Mouse (Mus musculus) lung, adult 18-20 months (tissue): Measurements from ENCODE around the gene Ino80.
"Not testable (repeated sequence)": the region's sequence is repeated elsewhere in the genome, so short reads cannot be mapped to it uniquely, and the experiment has no call there.

Experiments
- DNase-seq, 2 experiments: peaks; one replicate each; pipeline ENCODE4 v3.0.0; 2022; ENCODE audit warnings: mixed read lengths in 2 of 2

Ino80 gene

DNA sequence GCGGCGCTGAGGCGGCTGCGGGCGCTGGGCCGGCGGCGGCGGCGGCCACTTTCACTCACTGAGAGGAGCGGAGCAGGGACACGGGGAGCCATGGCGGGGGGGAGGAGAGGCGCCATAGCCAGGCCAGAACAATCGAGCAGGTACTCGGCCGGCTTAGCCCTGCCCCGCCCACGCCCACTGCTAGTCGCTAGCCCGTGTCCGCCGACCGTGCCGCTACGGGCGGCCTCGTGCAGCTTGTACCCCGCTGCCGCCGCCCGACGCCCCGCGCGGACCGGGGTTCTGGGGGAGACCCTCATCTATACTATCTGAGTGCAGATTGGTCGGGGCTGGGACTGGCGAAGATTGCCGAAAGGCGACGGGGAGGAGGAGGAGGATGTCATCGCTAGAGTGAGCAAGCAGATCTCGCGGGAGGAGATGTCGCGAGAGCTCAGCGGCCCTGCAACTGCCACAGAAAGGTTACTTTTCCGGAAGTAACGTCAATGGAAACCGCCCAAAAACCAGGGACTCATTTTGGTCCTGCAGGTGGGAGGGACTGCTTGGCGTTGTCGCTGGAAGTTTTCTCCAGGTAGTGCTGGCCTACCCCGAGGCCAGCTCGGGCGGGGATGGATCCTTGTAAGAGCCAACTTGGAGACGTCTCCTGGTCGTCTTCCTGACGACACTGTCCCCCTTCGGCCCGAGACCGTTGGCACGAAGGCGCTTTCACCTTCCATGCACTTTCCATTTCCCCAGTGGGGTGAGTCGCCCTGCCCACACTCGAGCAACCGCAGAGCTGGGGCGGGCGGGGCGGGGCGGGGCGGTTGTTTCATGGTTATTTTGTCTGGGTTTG lies at the start of gene Ino80:
Gene Ino80 (minus strand): TSS at position 117 of the 826 bp plus-strand sequence.
- peak; percentile 99 for DNase-seq

DNA sequence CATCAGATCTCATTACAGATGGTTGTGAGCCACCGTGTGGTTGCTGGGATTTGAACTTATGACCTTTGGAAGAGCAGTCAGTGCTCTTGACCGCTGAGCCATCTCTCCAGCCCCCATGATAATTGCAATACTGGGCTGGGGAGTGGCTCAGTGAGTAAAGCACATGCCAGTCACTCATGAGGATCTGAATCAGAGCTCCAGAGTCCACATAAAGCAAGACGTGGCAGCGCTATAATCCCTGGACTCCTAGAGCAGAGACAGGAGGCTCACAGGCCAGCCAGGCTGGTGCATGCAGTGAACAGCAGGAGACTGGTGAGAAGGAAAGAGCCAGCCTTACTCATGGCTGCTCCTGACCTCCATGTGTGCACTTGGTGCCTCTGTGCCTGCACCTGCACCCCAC lies 47.9 kb upstream of the Ino80 start:
- DNase-seq = no peak

DNA sequence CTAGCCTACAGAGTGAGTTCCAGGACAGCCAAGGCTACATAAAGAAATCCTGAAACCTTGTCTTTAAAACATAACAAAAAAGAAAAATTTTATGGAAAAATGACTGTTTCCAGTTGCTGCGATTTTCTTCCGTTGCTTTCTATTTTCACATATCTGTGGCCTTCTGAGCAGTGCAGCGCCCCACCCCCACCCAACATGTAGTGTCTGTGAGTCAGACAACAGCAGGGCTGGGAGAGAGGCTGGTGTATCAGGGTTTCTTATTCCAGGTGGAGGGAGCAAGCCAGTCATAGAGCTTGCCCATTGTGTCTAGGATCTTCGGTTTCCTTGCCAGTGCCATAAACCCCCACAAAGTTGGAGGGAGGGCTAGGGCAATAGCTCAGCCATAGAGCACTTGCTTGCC lies 46.3 kb upstream of the Ino80 start:
- no peak for DNase-seq

DNA sequence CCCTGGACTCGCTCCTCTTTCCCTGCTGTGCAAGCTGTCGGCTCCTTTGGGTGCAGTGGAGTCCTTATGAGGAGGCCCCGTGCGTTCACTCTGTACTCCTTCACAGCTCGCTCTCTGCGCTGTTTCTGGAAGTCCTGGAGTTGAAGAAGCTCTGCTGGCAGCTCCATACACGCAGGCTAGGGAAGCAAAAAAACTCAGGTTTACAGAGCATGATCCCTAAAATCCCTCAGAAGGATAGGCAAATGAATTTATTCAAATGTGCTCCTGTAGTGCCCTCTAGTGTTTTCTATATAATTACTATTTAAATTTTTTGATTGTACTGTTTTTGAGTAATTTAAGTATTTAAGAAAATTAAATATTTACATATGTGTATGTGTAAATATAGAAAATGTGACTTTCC lies 43.1 kb upstream of the Ino80 start:
- DNase-seq = no peak

DNA sequence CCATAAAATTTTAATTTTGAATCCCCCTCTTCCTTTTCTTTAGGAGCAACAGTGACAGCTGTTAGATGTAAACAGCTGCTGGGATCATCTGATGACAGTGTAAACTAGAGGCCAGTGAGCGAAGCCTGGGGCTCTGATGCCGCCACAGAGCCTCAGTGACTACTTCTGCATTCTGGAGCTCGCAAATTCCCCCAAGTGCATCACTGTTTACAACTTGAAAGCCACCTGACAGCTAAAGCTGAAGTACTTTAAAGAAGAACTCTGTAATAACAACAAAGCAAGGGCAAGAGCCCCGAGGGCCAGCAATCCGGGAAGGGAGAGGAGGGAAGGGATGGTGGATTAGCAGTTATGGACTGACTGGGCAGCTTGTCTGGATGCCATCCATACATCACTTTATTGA lies 39.3 kb upstream of the Ino80 start:
- DNase-seq = no peak

DNA sequence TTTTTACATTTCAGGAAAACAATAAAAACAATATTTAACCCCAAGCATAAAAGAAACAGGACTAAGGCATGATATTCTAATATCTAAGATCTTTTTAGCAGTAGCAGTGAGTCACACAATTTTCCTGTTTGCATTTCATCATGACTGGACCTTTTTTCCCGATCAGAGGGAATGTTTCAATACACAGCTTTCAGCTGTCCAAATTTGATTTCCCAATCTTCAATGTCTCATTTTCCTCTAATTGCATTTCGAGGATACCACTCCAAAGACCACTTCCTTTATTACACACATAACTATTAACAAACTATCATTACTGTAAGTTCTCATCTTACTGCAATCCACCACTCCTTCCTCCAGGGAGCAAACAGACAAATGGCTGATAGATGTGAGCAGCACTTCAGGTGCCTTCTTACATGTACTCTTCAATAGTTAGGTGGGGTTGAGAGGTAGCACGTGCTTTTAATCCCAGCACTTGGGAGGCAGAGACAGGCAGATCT lies 36.6 kb upstream of the Ino80 start:
- no peak for DNase-seq

DNA sequence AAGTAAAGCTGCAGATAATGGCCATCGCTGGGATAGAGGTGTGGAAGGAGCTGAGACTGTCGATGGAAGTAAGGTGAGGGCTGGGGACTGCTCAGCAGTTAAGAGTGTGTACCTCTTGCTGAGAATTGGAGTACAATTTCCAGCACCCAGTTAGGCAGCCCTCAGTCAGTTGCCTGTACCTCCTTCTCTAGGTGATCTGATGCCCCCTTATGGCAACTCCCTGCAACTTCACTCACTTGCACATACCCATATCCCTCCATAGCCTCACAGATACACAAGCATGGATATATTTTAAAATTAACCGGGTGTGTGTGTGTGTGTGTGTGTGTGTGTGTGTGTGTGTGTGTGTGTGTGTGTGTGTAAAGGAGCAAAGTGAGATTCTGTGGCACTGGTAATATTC lies 34.8 kb upstream of the Ino80 start:
- no peak for DNase-seq

DNA sequence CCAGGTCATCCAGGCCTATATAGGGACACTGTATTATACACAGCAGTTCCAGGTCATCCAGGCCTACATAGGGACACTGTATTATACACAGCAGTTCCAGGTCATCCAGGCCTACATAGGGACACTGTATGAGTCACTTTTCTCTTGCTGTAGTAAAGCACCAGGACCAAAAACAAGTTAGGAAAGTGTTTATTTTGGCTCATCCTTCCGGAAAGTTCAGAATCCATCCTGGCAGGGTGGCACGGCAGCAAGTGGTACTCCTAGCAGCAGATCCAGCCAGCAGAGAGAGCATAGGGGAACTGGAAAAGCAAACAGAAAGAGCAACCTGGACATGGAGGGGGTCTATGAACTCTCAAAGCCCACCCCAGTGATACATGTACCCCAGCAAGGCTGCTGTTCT lies 33.4 kb upstream of the Ino80 start:
- DNase-seq = no peak

DNA sequence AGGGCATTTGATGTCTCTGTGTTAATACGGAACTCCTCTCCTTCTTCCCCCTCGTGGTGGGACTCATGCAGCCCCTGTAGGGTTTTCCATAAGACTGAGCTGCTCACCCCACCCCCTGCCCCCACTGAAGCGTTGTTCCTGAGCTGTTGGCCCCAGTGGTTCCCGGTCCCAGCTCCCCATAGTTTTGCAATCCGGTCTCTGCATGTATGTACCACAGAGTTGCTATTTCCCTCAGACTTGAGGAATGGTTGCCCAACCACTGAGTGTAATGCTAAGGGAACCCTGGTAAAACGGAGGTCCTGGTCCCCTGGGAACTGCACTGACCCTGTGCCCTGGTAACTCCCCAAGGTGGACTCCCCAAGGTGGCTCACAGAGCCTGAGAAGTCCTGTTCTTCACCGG lies 31.0 kb upstream of the Ino80 start:
- not testable (repeated sequence) for DNase-seq

DNA sequence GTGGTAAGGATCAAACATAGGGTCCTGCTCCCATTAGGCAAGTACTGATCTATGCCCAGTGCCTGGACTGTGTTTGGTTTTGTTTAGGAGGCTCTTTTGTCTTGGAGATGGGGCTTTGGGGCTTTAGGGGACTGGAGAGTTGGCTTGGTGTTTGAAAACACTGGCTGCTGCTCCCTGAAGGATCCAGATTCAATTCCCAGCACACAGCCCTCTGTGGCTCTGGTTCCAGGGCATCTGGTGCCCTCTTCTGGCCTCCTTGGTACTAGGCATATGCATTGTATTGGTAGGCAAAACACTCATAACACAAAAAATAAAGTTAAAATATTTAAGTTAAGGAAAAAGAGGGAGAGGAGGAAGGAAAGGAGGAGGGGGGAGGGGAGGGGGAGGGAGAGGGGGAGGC lies 29.6 kb upstream of the Ino80 start:
- no peak for DNase-seq

DNA sequence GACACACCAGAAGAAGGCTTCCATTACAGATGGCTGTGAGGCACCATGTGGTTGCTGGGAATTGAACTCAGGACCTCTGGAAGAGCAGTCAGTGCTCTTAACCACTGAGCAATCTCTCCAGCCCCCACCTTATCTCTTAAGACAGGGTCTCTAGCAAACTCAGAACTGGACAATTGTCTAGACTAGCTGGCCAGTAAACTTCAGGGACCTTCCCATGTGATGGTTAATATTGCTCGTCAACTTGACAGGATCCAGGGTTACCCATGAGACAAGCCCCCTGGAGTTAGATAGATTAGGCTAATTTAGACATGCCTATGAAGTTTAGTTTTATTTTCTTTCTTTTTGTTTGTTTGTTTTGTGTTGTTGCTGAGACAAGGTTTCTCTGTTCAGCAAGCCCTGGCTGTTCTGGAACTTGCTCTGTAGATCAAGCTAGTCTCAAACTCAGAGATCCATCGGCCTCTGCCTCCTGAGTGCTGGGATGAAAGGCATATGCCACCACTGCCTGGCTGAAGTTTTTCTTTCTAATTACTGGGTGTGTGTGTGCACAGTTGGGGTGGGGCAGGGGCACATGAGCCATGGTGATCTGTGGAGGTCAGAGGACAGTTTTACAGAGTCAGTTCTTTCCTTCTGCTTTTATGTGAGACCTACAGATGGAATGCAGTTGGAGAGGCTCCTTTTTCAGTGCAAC lies 23.6 kb upstream of the Ino80 start:
- no peak for DNase-seq

DNA sequence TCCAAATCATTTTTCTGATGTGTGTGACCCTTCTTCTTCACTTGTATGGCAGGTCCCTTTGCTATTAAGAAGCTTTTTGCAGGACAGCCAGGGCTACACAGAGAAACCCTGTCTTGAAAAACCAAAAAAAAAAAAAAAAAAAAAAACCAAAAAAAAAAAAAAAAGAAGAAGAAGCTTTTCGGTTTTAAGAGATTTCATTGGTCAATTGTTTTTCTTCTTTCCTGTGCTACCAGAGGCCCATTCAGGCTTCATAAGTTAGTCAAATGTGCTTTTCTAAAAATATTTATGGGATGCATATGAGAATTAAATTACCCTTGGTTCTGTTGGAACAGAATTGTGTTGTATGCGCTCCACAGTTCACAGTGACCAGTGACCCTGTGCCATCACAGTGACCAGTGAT lies 21.4 kb upstream of the Ino80 start:
- DNase-seq = no peak

DNA sequence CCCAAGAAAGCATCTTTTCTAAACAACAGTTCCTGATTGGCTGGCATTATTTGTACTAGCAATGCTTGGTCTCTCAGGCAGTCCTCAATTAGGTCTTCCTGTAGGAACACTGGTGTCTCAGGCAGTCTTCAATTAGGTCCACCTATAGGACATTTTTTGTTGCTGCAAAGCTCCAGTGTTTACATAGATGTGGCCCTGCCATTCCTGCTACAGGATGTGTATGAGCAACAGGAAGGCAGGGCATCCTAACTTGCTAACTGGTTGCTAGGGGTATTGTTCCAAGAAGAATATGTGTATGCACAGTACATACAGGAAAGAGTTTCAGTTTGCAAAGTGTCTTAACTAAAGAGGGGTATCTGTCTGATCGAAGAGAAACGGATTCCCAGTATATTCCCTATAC lies 18.6 kb upstream of the Ino80 start:
- no peak for DNase-seq

DNA sequence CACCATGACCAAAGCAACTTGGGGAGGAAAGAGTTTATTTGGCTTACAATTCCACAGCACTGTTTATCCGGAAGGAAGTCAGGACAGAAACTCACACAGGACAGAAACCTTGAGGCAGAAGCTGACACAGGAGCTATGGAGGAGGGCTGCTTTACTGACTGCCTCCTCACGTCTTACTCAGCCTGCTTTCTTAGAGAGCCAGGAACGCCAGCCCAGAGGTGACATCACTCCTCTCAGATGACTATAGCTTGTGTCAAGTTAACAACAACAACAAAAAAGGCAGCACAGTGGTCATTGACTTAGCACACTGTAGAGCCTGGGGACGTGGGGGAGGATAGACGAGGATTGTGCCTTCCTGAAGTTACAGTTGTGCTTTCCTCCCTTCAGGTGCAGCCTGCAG lies 14.5 kb upstream of the Ino80 start:
- DNase-seq = no peak

DNA sequence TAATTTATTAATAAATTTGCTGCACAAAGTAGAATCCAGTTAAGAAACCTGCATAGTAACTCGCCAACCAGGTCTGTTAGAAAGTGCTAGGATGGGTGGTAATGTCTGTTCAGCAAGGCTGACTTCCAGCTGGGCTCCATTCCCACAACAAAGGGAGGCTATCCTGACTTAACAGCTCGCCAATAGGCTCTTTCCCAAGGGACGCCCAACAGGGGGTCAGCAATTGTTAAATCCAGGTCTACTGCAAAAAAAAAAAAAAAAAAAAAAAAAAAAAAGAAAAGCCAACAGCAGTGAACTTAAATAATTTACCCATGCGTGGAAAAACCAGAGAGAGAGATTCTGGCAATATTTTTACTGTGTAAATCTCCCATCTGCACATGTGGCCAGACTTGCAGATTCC lies 9.0 kb upstream of the Ino80 start:
- DNase-seq = no peak

DNA sequence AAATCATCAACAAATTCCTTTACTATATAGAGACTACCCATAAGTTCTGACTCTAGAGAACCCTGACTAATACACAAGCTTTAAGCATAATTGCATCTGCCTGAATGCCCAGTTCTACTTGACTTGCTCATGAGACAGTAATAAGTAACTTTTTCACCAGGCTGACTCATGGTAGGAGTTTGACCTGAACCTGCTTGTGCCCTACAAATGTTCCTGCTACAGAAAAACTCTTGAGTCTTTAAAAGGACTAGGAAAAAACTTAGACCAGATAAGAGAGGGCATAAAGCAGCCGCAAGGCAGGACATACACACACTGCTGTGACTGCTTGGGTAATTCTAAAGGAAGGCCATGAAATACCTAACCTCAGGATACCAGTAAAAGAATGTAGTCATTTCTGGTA lies 4.8 kb upstream of the Ino80 start:
- no peak for DNase-seq

DNA sequence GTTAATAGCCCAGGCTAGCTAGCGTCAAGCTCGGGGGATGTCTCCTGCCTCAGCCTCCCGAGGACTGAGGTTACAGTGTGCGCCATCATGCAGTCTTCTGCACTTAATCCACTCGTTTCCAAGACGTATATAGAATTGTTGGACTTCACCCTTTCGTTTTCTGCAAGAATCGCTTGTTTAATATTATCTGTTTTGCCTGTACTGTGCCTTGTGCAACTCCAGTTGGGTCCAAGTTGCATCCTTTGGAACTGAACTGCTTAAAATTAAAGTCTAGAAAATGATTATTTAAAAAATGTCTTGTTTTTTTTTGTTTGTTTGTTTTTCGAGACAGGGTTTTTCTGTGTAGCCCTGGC lies 886 bp upstream of the Ino80 start:
- no peak for DNase-seq

DNA sequence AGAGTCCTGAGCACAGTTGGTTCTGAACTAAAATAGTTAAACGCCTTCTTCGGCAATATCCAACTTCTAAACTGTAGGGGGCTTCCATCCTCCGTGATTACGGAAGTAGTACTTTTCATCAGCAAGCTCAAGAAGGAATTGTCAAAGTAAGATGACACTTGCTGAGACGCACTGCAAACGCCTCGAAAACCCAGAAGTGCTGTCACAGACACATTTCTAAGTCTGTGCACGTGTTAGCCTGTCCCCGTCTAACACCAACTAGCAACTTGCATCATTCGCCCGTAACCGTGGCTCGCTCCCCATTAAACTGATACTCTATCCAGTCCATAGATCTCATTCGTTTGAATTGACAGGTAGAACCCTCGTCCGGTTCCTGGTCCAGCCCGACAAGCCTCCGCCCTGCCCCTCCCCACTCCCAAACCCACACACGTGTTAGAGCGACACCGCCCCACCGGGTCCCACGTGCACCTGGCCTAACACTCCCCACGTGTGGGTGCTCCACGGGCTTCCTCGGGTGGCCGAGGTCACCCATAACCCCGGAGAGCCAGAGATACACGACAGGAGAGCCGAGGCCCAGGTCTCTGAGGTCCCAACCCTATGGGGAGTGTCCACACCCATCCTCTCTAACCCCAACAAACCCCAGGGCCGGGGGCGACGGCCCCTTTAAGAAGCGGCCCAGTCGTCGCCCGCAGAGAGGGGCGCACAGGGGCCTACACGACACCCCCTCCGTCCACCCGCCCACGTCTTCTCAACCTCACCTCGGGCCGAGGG lies 681 bp downstream of the Ino80 start:
- DNase-seq = peak; percentile 84 to 86

DNA sequence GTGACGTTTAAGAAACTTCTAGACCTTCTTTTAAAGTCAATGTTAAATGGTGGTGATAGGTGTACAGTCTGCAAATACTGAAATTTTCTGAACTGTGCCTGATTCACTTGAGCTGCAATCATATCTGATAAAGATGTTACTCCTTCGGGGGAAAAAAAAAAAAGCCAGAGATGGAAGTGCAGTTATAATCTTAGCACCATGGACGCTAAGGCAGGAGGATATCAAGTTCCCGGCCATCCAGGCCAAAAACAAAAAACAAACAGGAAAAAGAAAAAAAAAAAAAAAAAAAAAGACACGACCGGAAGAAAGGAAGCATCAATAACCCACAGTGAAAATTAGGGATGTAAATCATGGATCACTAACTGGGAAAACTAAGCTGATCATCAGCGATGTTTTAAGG lies 1.3 kb downstream of the Ino80 start:
- DNase-seq = no peak

DNA sequence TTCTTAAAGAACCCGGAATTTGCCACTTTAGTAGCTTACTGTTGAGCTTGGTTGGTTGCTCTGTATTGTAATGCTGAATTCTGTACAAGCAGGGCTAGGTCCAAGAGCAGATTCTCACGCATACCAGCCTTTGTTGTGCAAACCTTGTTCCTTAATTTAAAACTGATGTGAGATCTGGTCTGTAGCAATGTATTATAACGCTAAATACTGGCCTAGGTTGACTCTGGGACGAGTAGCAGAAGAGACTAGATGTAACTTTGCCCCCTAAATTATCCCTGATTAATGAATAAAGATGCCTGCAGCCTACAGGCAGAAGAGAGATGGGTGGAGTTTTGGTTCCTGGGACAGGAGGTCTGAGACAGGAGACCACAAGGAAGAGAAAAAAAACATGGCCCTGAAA lies 13.5 kb downstream of the Ino80 start:
- DNase-seq = no peak

DNA sequence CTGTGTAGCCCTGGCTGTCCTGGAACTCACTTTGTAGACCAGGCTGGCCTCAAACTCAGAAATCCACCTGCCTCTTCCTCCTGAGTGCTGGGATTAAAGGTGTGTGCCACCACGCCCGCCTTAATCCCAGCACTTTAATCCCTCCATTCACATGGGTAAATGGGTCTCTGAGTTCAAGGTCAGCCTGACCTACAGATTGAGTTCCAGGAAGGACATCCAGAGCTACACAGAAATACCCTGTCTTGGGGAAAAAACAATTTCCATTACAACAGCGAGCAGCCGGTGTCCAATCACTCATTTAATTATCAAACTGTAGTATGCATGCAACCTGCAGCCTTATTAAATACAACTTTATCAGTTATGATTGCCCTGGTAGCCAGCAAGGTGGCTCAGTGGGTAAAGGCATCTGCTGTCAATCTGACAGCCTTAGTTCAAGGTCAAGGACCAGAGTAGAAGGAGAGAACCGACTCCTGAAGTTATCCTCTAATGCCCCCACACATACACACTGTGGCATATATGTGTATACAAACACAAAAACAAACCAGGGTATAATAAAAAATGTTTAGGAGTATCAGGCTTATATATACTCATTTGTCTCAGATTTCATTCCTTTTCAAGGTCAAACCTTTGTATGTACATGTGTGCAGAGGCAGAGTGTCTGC lies 14.2 kb downstream of the Ino80 start:
- no peak for DNase-seq

DNA sequence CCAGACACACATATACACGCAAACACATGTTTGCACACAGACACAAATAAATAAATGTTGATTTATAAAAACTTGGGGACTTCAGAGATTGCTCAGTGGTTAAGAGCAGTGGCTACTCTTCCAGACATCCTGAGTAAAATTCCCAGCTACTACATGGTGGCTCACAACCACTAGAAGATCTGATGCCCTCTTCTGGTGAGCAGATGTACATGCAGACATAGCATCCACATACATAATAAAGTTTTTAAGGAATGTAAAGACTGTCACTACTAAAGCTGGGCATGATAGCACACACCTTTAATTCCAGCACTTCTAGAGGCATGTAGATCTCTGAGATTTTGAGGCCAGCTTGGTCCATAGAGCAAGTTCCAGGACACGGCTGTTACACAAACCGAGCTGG lies 16.5 kb downstream of the Ino80 start:
- DNase-seq = no peak

DNA sequence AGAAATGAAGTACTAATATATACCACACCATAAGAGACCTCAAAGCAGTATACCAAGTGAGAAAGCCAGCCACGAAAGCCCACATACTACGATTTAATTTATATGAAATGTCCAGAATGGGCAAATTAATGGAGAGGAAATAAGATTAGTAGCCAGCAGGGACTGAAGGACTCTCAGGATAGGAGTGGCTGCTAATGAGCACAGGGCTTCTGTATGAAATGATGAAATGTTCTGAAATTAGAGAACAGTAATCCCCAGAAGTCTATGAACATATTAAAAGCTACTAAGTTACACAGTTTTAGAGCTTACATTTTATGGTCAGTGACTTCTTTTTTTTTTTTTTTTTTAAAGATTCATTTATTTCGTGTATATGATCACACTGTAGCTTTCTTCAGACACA lies 22.9 kb downstream of the Ino80 start:
- DNase-seq = no peak
